Mouse (Mus musculus): ENCODE results near the gene Trim67. TPM values are rescaled to one million over a fixed set of nuclear protein-coding genes. Genes with fewer than 3 reads are reported as not detected.

Trim67 gene
- polyA plus RNA-seq, 1 experiment, result 0.09 TPM

GRCm38 (mm10) chr8:124810689-124811394 is 17.9 kb downstream of the Trim67 start:
- Histone ChIP-seq H3K4me3 (ENCODE audit: insufficient read depth, low read length) (no peak overlapping the region), H3K27ac (ENCODE audit: insufficient read depth, low read depth, low read length) (no peak overlapping the region), H3K4me1 (ENCODE audit: control insufficient read depth, insufficient read depth, low read length) (no peaks in the 10 kb centered on the region)
- no peak for TF ChIP-seq CTCF (IDR thresholded peaks at IDR 0.05; ENCODE audit: low read depth, low read length)
- no peak for TF ChIP-seq POLR2A (IDR thresholded peaks at IDR 0.05; ENCODE audit: borderline replicate concordance, low read depth, low read length)

GRCm38 (mm10) chr8:124813326-124813725 is 20.4 kb downstream of the Trim67 start:
- H3K27ac ChIP-seq (ENCODE audit: insufficient read depth, low read depth, low read length), result no peak overlapping the region
- H3K4me1 ChIP-seq (ENCODE audit: control insufficient read depth, insufficient read depth, low read length), result no peaks in the 10 kb centered on the region
- no peak overlapping the region for H3K4me3 ChIP-seq (ENCODE audit: insufficient read depth, low read length)
- TF ChIP-seq POLR2A (IDR thresholded peaks at IDR 0.05; ENCODE audit: borderline replicate concordance, low read depth, low read length) (no peak), CTCF (IDR thresholded peaks at IDR 0.05; ENCODE audit: low read depth, low read length) (no peak)

- no peak overlapping the region for H3K27ac ChIP-seq (ENCODE audit: insufficient read depth, low read depth, low read length)
- no peak overlapping the region for H3K4me3 ChIP-seq (ENCODE audit: insufficient read depth, low read length)
- TF ChIP-seq POLR2A (IDR thresholded peaks at IDR 0.05; ENCODE audit: borderline replicate concordance, low read depth, low read length) (no peak), CTCF (IDR thresholded peaks at IDR 0.05; ENCODE audit: low read depth, low read length) (no peak)
- H3K4me1 ChIP-seq (ENCODE audit: control insufficient read depth, insufficient read depth, low read length), result no peaks in the 10 kb centered on the region
Observed at GRCm38 (mm10) chr8:124815870-124816269, 23.0 kb downstream of the Trim67 start.

- Histone ChIP-seq H3K4me3 (ENCODE audit: insufficient read depth, low read length) (no peak overlapping the region), H3K27ac (ENCODE audit: insufficient read depth, low read depth, low read length) (no peak overlapping the region)
- TF ChIP-seq POLR2A (IDR thresholded peaks at IDR 0.05; ENCODE audit: borderline replicate concordance, low read depth, low read length) (no peak), CTCF (IDR thresholded peaks at IDR 0.05; ENCODE audit: low read depth, low read length) (no peak)
Observed at GRCm38 (mm10) chr8:124816866-124817265, 24.0 kb downstream of the Trim67 start.

GRCm38 (mm10) chr8:124817361-124817760 is 24.5 kb downstream of the Trim67 start:
- Histone ChIP-seq H3K27ac (ENCODE audit: insufficient read depth, low read depth, low read length) (no peak overlapping the region), H3K4me1 (ENCODE audit: control insufficient read depth, insufficient read depth, low read length) (no peaks in the 10 kb centered on the region), H3K4me3 (ENCODE audit: insufficient read depth, low read length) (no peak overlapping the region)
- TF ChIP-seq POLR2A (IDR thresholded peaks at IDR 0.05; ENCODE audit: borderline replicate concordance, low read depth, low read length) (no peak), CTCF (IDR thresholded peaks at IDR 0.05; ENCODE audit: low read depth, low read length) (no peak)

More at GRCm38 (mm10) chr8:124816866-124817265, 24.0 kb downstream of the Trim67 start:
- no peaks in the 10 kb centered on the region for H3K4me1 ChIP-seq (ENCODE audit: control insufficient read depth, insufficient read depth, low read length)

GRCm38 (mm10) chr8:124819612-124820115 is 26.8 kb downstream of the Trim67 start:
- TF ChIP-seq CTCF (IDR thresholded peaks at IDR 0.05; ENCODE audit: low read depth, low read length), result no peak
- no peak for TF ChIP-seq POLR2A (IDR thresholded peaks at IDR 0.05; ENCODE audit: borderline replicate concordance, low read depth, low read length)
- Histone ChIP-seq H3K27ac (ENCODE audit: insufficient read depth, low read depth, low read length) (no peak overlapping the region), H3K4me1 (ENCODE audit: control insufficient read depth, insufficient read depth, low read length) (no peaks in the 10 kb centered on the region), H3K4me3 (ENCODE audit: insufficient read depth, low read length) (no peak overlapping the region)

GRCm38 (mm10) chr8:124820125-124820524 is 27.2 kb downstream of the Trim67 start:
- no peak overlapping the region for H3K4me3 ChIP-seq (ENCODE audit: insufficient read depth, low read length)
- H3K27ac ChIP-seq (ENCODE audit: insufficient read depth, low read depth, low read length), result no peak overlapping the region
- TF ChIP-seq CTCF (IDR thresholded peaks at IDR 0.05; ENCODE audit: low read depth, low read length), result no peak
- no peak for TF ChIP-seq POLR2A (IDR thresholded peaks at IDR 0.05; ENCODE audit: borderline replicate concordance, low read depth, low read length)
- H3K4me1 ChIP-seq (ENCODE audit: control insufficient read depth, insufficient read depth, low read length), result no peaks in the 10 kb centered on the region

- Histone ChIP-seq H3K4me3 (ENCODE audit: insufficient read depth, low read length) (no peak overlapping the region), H3K4me1 (ENCODE audit: control insufficient read depth, insufficient read depth, low read length) (peaks cover 6% of the 10 kb centered on the region; the same call in 1 of the 2 replicates), H3K27ac (ENCODE audit: insufficient read depth, low read depth, low read length) (no peak overlapping the region)
- TF ChIP-seq POLR2A (IDR thresholded peaks at IDR 0.05; ENCODE audit: borderline replicate concordance, low read depth, low read length), result no peak
- TF ChIP-seq CTCF (IDR thresholded peaks at IDR 0.05; ENCODE audit: low read depth, low read length), result no peak
Observed at GRCm38 (mm10) chr8:124823497-124823896, 30.6 kb downstream of the Trim67 start.

- H3K4me1 ChIP-seq (ENCODE audit: control insufficient read depth, insufficient read depth, low read length), result peaks cover 18% of the 10 kb centered on the region
- no peak overlapping the region for H3K27ac ChIP-seq (ENCODE audit: insufficient read depth, low read depth, low read length)
- TF ChIP-seq CTCF (IDR thresholded peaks at IDR 0.05; ENCODE audit: low read depth, low read length) (no peak), POLR2A (IDR thresholded peaks at IDR 0.05; ENCODE audit: borderline replicate concordance, low read depth, low read length) (no peak)
- no peak overlapping the region for H3K4me3 ChIP-seq (ENCODE audit: insufficient read depth, low read length)
Observed at GRCm38 (mm10) chr8:124826658-124827057, 33.8 kb downstream of the Trim67 start.

- Histone ChIP-seq H3K4me3 (ENCODE audit: insufficient read depth, low read length) (no peak overlapping the region), H3K4me1 (ENCODE audit: control insufficient read depth, insufficient read depth, low read length) (peaks cover 18% of the 10 kb centered on the region), H3K27ac (ENCODE audit: insufficient read depth, low read depth, low read length) (no peak overlapping the region)
- TF ChIP-seq POLR2A (IDR thresholded peaks at IDR 0.05; ENCODE audit: borderline replicate concordance, low read depth, low read length), result no peak
- peak; percentile 89 for TF ChIP-seq CTCF (IDR thresholded peaks at IDR 0.05; ENCODE audit: low read depth, low read length)
Observed at GRCm38 (mm10) chr8:124827387-124827786, 34.5 kb downstream of the Trim67 start.
